Mouse (Mus musculus): ENCODE measurements around the gene Cops7b.

Cops7b gene

DNA sequence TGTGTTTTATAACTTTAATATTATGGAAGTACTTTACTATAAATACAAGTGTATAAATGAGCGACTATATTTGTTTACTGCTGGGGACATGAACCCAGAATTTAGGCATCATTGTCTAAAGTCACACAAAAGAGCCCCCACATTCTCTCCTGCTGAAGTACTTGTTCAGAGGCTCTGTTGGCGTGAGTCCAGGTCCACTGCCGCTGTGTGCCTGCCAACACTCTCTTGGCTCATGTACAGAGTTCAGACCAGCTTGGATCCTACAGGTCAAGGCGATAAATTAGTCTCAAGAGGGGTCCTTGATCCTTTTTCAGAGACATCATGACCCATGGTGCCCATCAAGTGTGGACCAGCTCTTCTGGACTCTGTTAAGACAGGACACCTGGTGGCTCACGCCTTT is 74.4 kb downstream of the Cops7b start:
- no peak for DNase-seq (ENCODE audit: low read depth in 1 of 2, low spot score in 2 of 2)
